Mouse (Mus musculus): ENCODE data around the gene Trim41. TPM values are rescaled to one million over a fixed set of nuclear protein-coding genes. Genes with fewer than 3 reads are reported as not detected.
"Not testable (repeated sequence)": the region's sequence is repeated elsewhere in the genome, so short reads cannot be mapped to it uniquely, and the experiment has no call there.

Gene Trim41
- total RNA-seq, 2 experiments from 2014 or later = 61.7 to 67.7 TPM

GRCm38 (mm10) chr11:48822768-48823512 lies 5.8 kb upstream of the Trim41 start:
- Histone ChIP-seq H3K27ac (no peak overlapping the region), H3K4me3 (peak overlapping the region; percentile 35)
- intact Hi-C loops (cut with DNase I) = no loop called here
- no peak for TF ChIP-seq CTCF (IDR thresholded peaks at IDR 0.05)
- no peak for DNase-seq (ENCODE audit: extremely low spot score in 1 of 2, low spot score in 2 of 2)

DNA sequence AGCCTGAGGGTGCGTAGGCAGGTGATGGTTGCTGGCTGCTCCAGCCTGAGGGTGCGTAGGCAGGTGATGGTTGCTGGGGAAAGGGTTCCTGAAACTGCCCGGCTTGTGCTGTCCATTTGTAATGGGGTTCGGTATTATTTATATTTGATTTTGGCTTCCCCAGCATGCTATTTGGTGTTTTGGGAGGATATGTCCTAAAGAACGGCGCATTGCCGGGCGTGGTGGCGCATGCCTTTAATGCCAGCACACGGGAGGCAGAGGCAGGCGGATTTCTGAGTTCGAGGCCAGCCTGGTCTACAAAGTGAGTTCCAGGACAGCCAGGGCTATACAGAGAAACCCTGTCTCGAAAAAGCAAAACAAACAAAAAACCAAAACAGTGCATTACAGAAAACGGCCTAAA lies 4.1 kb upstream of the Trim41 start:
- intact Hi-C loops (cut with DNase I); DNase-seq (ENCODE audit: extremely low spot score in 1 of 2, low spot score in 2 of 2): not testable (repeated sequence)

GRCm38 (mm10) chr11:48820308-48820674 lies 3.1 kb upstream of the Trim41 start:
- no peak for TF ChIP-seq CTCF (IDR thresholded peaks at IDR 0.05)
- no peak overlapping the region for H3K4me3 ChIP-seq
- no peak overlapping the region for H3K27ac ChIP-seq
- no peak for DNase-seq (ENCODE audit: extremely low spot score in 1 of 2, low spot score in 2 of 2)
- intact Hi-C loops (cut with DNase I) = no loop called here

More for the DNA sequence above, 4.1 kb upstream of the Trim41 start:
- not testable (repeated sequence) for H3K27ac ChIP-seq, H3K4me3 ChIP-seq

GRCm38 (mm10) chr11:48819614-48820307 lies 2.6 kb upstream of the Trim41 start:
- no peak for DNase-seq (ENCODE audit: extremely low spot score in 1 of 2, low spot score in 2 of 2)
- no peak overlapping the region for H3K4me3 ChIP-seq
- TF ChIP-seq CTCF (IDR thresholded peaks at IDR 0.05) = no peak
- intact Hi-C loops (cut with DNase I) = loop anchor here (5.0 kb wide), 1 partner anchor 383 kb away; the partner anchor contains the start of gene Zfp62
- H3K27ac ChIP-seq = no peak overlapping the region

- peak; percentile 84 to 87 for DNase-seq (ENCODE audit: extremely low spot score in 1 of 2, low spot score in 2 of 2)
- peak overlapping the region; percentile 71 for H3K4me3 ChIP-seq
- H3K27ac ChIP-seq = no peak overlapping the region; the same call in 1 of the 2 replicates
- intact Hi-C loops (cut with DNase I) = loop anchor here (1.0 to 5.0 kb wide), 2 partner anchors 16 to 384 kb away; partner anchors contain the start of gene Zfp62
- TF ChIP-seq CTCF (IDR thresholded peaks at IDR 0.05) = no peak
Measured at GRCm38 (mm10) chr11:48818346-48818745, 1.2 kb upstream of the Trim41 start.

- TF ChIP-seq CTCF (IDR thresholded peaks at IDR 0.05) = no peak
- no peak for DNase-seq (ENCODE audit: extremely low spot score in 1 of 2, low spot score in 2 of 2)
- H3K4me3 ChIP-seq = peak overlapping the region; percentile 71
- H3K27ac ChIP-seq = peak overlapping the region; percentile 100
- intact Hi-C loops (cut with DNase I) = loop anchor here (1.0 to 5.0 kb wide), 4 partner anchors 17 to 385 kb away; partner anchors contain the start of genes Rack1 and Zfp62
Measured at GRCm38 (mm10) chr11:48817794-48818193, 641 bp upstream of the Trim41 start.

GRCm38 (mm10) chr11:48816281-48816781 lies 822 bp downstream of the Trim41 start:
- TF ChIP-seq CTCF (IDR thresholded peaks at IDR 0.05) = no peak
- Histone ChIP-seq H3K4me3 (peak overlapping the region; percentile 71), H3K27ac (peak overlapping the region; percentile 100)
- DNase-seq (ENCODE audit: extremely low spot score in 1 of 2, low spot score in 2 of 2) = peak; percentile 30 to 52
- intact Hi-C loops (cut with DNase I) = loop anchor here (5.0 kb wide), 1 partner anchor 386 kb away; the partner anchor contains the start of gene Zfp62

DNA sequence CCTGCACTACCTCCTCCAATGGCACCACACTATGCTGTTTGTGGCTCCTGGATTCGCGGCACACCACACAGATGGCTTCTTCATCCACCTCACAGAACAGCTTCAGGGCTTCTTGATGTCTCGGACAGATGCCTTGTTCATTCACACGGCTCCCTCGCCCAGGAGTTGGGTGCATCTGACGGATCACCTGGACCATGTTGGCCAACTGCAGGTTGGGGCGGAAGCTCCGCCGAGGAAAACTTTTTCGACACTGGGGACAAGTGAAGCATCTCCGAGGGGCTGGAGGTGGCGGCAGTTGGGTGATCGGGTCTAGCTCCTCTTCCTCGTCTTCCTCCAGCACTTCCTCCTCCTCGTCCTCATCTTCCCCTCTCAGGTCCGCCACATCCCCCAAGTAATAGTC lies 1.3 kb downstream of the Trim41 start:
- intact Hi-C loops (cut with DNase I) = loop anchor here (5.0 kb wide), 1 partner anchor 386 kb away; the partner anchor contains the start of gene Zfp62
- no peak for DNase-seq (ENCODE audit: extremely low spot score in 1 of 2, low spot score in 2 of 2)
- no peak for TF ChIP-seq CTCF (IDR thresholded peaks at IDR 0.05)
- Histone ChIP-seq H3K27ac (no peak overlapping the region; the same call in 1 of the 2 replicates), H3K4me3 (peak overlapping the region; percentile 71)

DNA sequence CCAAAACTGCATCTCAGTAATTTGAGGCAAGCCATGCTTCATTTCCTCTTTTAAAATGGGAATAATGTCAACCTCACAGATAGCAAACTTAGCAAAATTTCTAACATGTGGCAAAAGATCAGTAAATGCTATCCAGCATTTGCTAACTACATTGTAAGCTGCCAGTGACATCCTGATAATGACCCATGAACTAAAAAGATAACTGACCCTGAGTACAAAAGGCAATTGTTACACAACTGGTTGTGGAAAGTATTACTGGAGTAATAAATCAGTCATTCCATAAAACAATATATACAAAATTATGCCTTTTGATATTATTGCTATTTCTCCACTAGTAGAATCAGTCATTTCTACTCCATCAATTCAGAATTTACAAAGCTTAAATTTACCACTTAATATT lies 3.4 kb downstream of the Trim41 start:
- no peak for TF ChIP-seq CTCF (IDR thresholded peaks at IDR 0.05)
- no peak for DNase-seq (ENCODE audit: extremely low spot score in 1 of 2, low spot score in 2 of 2)
- intact Hi-C loops (cut with DNase I) = no loop called here
- Histone ChIP-seq H3K4me3 (no peak overlapping the region), H3K27ac (no peak overlapping the region)

DNA sequence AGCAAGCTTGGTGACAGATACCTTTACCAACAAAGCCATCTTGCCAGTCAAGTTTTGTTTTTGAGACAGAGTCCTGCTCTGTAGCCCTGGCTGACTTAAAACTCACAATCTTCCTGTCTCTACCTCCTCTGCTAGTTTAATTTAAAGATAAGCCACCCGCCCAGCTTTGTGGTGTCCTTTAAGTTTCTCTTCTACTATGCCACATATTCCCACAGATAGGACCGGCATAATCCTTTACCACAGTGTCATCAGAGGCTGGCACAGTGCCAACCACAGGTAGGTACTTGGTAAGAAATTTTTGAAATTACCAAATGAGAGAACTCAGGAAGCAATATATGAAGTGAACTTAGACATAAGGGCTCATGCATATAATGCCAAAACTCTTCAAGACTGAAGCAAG lies 7.0 kb downstream of the Trim41 start:
- no peak overlapping the region for H3K4me3 ChIP-seq
- intact Hi-C loops (cut with DNase I) = no loop called here
- no peak overlapping the region for H3K27ac ChIP-seq
- no peak for TF ChIP-seq CTCF (IDR thresholded peaks at IDR 0.05)
- DNase-seq (ENCODE audit: extremely low spot score in 1 of 2, low spot score in 2 of 2) = no peak

DNA sequence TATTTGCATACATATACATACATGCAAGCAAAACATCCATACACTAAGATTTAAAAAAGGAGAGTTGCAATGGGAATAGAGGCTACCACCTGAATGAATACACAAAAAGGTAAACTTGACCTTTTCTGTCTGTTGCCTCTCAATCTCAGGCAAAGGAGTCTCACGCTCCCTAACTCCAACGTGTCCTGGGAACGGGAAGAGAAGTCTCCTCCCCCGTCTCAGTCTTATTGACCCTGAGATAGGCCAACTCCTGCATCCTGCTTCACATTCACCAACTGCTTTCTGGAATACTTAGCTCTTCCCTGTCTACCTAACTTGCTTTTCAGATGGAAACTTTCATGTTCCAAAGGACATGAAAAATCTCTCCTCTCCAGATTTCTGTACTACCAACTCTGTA lies 7.7 kb downstream of the Trim41 start:
- no peak for DNase-seq (ENCODE audit: extremely low spot score in 1 of 2, low spot score in 2 of 2)
- no peak for TF ChIP-seq CTCF (IDR thresholded peaks at IDR 0.05)
- H3K27ac ChIP-seq = no peak overlapping the region
- no peak overlapping the region for H3K4me3 ChIP-seq
- intact Hi-C loops (cut with DNase I) = no loop called here

Data from left cerebral cortex, adult 2 months (tissue).